Mouse (Mus musculus): ENCODE data around the gene Borcs6. TPM values are rescaled to one million over a fixed set of nuclear protein-coding genes. Genes with fewer than 3 reads are reported as not detected.

Borcs6 gene
- total RNA-seq, 2 experiments from 2014 or later: 15.9 to 16.2 TPM

GRCm38 (mm10) chr11:69066163-69066861 lies 6.8 kb downstream of the Borcs6 start:
- peak; percentile 24 to 25 for DNase-seq
- intact Hi-C loops (cut with DNase I): loop anchor here (2.0 to 5.0 kb wide), 2 partner anchors 84 to 181 kb away; no protein-coding TSS in a partner anchor

GRCm38 (mm10) chr11:69066956-69067355 lies 7.4 kb downstream of the Borcs6 start:
- DNase-seq: peak; percentile 91 to 93
- intact Hi-C loops (cut with DNase I): loop anchor here (2.0 to 5.0 kb wide), 2 partner anchors 84 to 180 kb away; no protein-coding TSS in a partner anchor

- intact Hi-C loops (cut with DNase I): loop anchor here (2.0 to 5.0 kb wide), 2 partner anchors 83 to 180 kb away; no protein-coding TSS in a partner anchor
- DNase-seq: peak in 1 of 2 experiments; percentile 51
These were observed 8.1 kb downstream of the Borcs6 start for GRCm38 (mm10) chr11:69067601-69068000.

GRCm38 (mm10) chr11:69070093-69070492 lies 10.6 kb downstream of the Borcs6 start:
- peak in 1 of 2 experiments; percentile 42 for DNase-seq
- intact Hi-C loops (cut with DNase I): loop anchor here (2.0 kb wide), 1 partner anchor 19 kb away; the partner anchor contains the start of gene Vamp2

GRCm38 (mm10) chr11:69070590-69071222 lies 11.2 kb downstream of the Borcs6 start, which contains the start of gene Tmem107:
Tmem107 (plus strand) TSS chr11:69070806.
- intact Hi-C loops (cut with DNase I): loop anchor here (1.0 to 2.0 kb wide), 2 partner anchors 9 to 18 kb away; partner anchors contain the start of gene Vamp2
- DNase-seq: peak; percentile 93 to 94

GRCm38 (mm10) chr11:69071262-69071661 lies 11.7 kb downstream of the Borcs6 start:
- DNase-seq: no peak
- intact Hi-C loops (cut with DNase I): loop anchor here (1.0 to 2.0 kb wide), 2 partner anchors 8 to 18 kb away; partner anchors contain the start of gene Vamp2

GRCm38 (mm10) chr11:69072234-69072633 lies 12.7 kb downstream of the Borcs6 start:
- intact Hi-C loops (cut with DNase I): no loop called here
- no peak for DNase-seq

- intact Hi-C loops (cut with DNase I): no loop called here
- no peak for DNase-seq
These were observed 13.1 kb downstream of the Borcs6 start for GRCm38 (mm10) chr11:69072666-69073064.

GRCm38 (mm10) chr11:69073065-69073888 lies 13.8 kb downstream of the Borcs6 start:
- peak; percentile 76 to 84 for DNase-seq
- intact Hi-C loops (cut with DNase I): no loop called here

- intact Hi-C loops (cut with DNase I): no loop called here
- DNase-seq: no peak
These were observed 14.6 kb downstream of the Borcs6 start for GRCm38 (mm10) chr11:69073951-69074775.

- intact Hi-C loops (cut with DNase I): no loop called here
- no peak for DNase-seq
These were observed 15.2 kb downstream of the Borcs6 start for GRCm38 (mm10) chr11:69074776-69075069.

- intact Hi-C loops (cut with DNase I): no loop called here
- DNase-seq: no peak
These were observed 16.4 kb downstream of the Borcs6 start for GRCm38 (mm10) chr11:69075764-69076479.

- no peak for DNase-seq
- intact Hi-C loops (cut with DNase I): no loop called here
These were observed 17.1 kb downstream of the Borcs6 start for GRCm38 (mm10) chr11:69076572-69076971.

GRCm38 (mm10) chr11:69077316-69077715 lies 17.8 kb downstream of the Borcs6 start:
- no peak for DNase-seq
- intact Hi-C loops (cut with DNase I): no loop called here

GRCm38 (mm10) chr11:69078041-69078440 lies 18.5 kb downstream of the Borcs6 start:
- intact Hi-C loops (cut with DNase I): no loop called here
- DNase-seq: no peak

GRCm38 (mm10) chr11:69078805-69079438 lies 19.4 kb downstream of the Borcs6 start:
- DNase-seq: no peak
- intact Hi-C loops (cut with DNase I): loop anchor here (1.0 kb wide), 1 partner anchor 8 kb away; no protein-coding TSS in a partner anchor

- DNase-seq: no peak
- intact Hi-C loops (cut with DNase I): no loop called here
These were observed 20.8 kb downstream of the Borcs6 start for GRCm38 (mm10) chr11:69080102-69080854.

- intact Hi-C loops (cut with DNase I): no loop called here
- DNase-seq: no peak
These were observed 21.3 kb downstream of the Borcs6 start for GRCm38 (mm10) chr11:69080855-69081222.

Data from heart, postnatal 14 days (tissue).